Comparison of ENCODE assay signal across 7 mouse cellular contexts in the genomic region with DNA sequence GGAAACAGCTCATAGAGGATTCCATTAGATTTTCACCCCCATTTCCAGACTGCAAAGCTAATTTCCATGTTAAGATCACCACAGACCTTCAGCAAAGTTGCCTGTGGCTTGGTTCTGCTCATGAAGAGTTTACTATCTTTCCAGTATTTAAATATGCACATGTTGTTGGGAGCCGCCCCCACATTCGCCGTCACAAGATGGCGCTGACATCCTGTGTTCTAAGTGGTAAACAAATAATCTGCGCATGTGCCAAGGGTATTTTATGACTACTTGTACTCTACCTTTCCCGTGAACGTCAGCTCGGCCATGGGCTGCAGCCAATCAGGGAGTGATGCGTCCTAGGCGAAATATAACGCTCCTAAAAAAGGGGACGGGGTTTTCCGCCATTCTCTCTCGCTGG.
DNase-seq lines count a peak whose midpoint lies in the region; ATAC-seq lines count a peak whose summit lies in the region.
"Not testable (repeated sequence)": the region's sequence is repeated elsewhere in the genome, so short reads cannot be mapped to it uniquely, and the experiment has no call there.

No protein-coding gene starts in this region.

- H3K9ac ChIP-seq in forebrain, embryonic 15.5 days (replicated peaks); kidney, embryonic 14.5 days (ENCODE audit: low read depth, low read length); neural tube, embryonic 15.5 days (replicated peaks): not testable (repeated sequence)

- not testable (repeated sequence) for H3K9me3 ChIP-seq in forebrain, embryonic 15.5 days; kidney, embryonic 14.5 days (ENCODE audit: control insufficient read depth, low read length); neural tube, embryonic 15.5 days (replicated peaks)

- peak; percentile 88 for ATAC-seq in forebrain, embryonic 15.5 days (replicated peaks)
- peak; percentile 49; the same call in 1 of the 2 replicates for ATAC-seq in kidney, embryonic 14.5 days (ENCODE audit: low FRiP score, low TSS enrichment)
- peak; percentile 69; the same call in 1 of the 2 replicates for ATAC-seq in neural tube, embryonic 15.5 days (ENCODE audit: low FRiP score)

- not testable (repeated sequence) for H3K27me3 ChIP-seq in forebrain, embryonic 15.5 days; kidney, embryonic 14.5 days (ENCODE audit: control insufficient read depth, insufficient read depth, low read length); neural tube, embryonic 15.5 days (replicated peaks)

- not testable (repeated sequence) for H3K36me3 ChIP-seq in forebrain, embryonic 15.5 days; kidney, embryonic 14.5 days (ENCODE audit: control insufficient read depth, insufficient read depth, low read length); neural tube, embryonic 15.5 days

- not testable (repeated sequence) for H3K4me1 ChIP-seq in forebrain, embryonic 15.5 days; kidney, embryonic 14.5 days (ENCODE audit: control insufficient read depth, insufficient read depth, low read length); neural tube, embryonic 15.5 days

- WGBS in forebrain, embryonic 15.5 days, result 28% methylated on average over 5 of the region's 14 CpGs
- WGBS in kidney, embryonic 14.5 days, result 9% methylated on average over 5 of the region's 14 CpGs
- WGBS in neural tube, embryonic 15.5 days, result 30% methylated on average over 5 of the region's 14 CpGs

- DNase-seq in cerebellum, adult 18-20 months, result peak; percentile 2 to 10
- DNase-seq in heart, postnatal 14 days, result peak; percentile 3 to 20
- peak; percentile 4 to 33 for DNase-seq in left cerebral cortex, postnatal 25 days (ENCODE audit: low spot score in 2 of 2)
- peak; percentile 23 for DNase-seq in lung, postnatal 10 days

- not testable (repeated sequence) for H3K27ac ChIP-seq in forebrain, embryonic 15.5 days (replicated peaks); kidney, embryonic 14.5 days (ENCODE audit: low read depth, low read length); neural tube, embryonic 15.5 days (replicated peaks)

- intact Hi-C loops in heart, postnatal 14 days (cut with DNase I), result loop anchor here (5.0 kb wide), 3 partner anchors 275 to 1530 kb away; a partner anchor contains a TSS
- intact Hi-C loops in left cerebral cortex, postnatal 25 days (cut with DNase I), result not testable (repeated sequence)

- not testable (repeated sequence) for H3K4me2 ChIP-seq in forebrain, embryonic 15.5 days (replicated peaks); kidney, embryonic 14.5 days (replicated peaks; ENCODE audit: low read depth, low read length); neural tube, embryonic 15.5 days

- H3K4me3 ChIP-seq in forebrain, embryonic 15.5 days; kidney, embryonic 14.5 days (ENCODE audit: low read length); neural tube, embryonic 15.5 days (replicated peaks): not testable (repeated sequence)
